Mouse (Mus musculus): ENCODE data around the gene Atp11a.

Atp11a gene

DNA sequence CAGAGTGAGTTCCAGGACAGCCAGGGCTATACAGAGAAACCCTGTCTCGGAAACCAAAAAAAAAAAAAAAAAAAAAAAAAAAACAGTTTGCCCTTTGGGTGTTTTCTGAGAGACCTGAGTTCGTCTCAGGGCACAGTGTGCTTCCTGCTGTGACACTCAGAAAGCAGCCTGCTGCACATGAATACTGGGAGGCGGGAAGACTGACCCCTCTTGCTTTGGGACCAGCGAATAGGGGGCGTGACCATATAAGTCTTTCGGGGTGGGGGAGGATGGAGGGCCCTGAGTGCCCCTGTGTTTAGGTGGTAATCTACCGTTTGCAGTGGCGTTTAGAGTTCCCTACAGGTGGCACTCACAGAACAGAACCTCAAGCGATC is 116.2 kb downstream of the Atp11a start:
- DNase-seq (ENCODE audit: low read depth) = no peak

DNA sequence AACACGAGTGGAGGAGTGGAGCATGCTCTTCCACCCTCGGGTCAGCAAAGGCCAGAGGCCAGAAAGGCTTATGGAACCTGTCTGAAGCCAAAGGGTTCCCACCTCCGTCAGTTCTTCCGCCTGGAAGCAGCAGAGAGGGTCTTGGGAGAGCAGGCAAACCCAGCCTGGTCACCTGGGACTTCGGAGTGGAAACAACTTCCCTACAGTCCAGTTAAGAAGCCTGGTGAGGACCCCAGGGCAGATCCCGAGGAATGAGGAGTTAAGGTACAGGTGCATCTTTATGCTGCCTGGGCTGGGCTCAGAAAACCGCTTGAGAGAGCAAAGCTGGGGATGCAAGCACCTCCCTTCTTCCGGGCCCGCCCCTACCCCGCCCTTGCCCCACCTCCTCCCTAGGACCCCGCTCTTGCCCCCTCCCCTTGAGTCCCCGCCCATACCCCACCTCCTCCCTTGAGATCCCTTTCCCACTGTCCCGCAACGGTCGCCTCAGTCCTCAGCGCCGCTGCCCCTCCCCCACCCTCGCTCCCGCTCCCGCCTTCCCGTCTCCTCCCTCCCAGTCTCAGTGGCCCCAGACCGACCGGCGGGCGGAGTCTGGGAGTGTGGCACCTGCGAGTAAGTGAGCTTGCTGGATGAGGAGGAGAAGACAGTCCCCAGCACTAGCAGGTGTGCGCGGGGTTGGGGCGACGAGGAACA is 116.7 kb downstream of the Atp11a start, which contains the start of gene Mcf2l:
Gene Mcf2l (plus strand): TSS at position 450 of the 690 bp plus-strand sequence.
- DNase-seq (ENCODE audit: low read depth) = peak; percentile 28

DNA sequence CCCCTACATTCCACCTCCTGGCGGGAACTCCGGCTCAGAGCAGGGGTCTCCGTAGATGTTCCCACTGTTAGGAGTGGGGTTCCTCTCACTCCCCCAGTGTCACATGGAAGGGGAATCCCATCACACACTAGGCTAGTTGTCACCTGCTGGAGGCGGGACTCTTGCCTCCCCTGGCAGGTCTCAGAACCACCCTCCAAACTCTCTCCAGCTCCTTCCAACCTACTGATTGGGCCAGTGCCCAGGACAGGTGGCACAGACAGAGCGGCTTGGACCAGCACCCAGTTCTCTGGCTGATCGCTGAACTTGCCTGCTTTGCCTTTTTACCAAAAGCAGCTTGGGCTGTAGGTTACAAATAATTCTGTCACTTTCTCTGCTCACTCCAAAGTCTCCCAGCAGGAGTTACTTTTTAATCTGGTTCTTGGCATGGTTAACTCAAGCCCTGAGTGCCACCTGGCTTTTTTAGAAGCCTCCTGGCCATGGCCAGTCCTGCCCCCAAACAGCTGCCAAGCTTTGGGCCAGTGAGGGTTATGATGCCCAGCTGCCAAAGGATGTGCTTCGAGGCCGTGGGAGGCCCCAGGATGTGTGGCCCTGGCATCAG is 117.5 kb downstream of the Atp11a start:
- DNase-seq (ENCODE audit: low read depth) = no peak

DNA sequence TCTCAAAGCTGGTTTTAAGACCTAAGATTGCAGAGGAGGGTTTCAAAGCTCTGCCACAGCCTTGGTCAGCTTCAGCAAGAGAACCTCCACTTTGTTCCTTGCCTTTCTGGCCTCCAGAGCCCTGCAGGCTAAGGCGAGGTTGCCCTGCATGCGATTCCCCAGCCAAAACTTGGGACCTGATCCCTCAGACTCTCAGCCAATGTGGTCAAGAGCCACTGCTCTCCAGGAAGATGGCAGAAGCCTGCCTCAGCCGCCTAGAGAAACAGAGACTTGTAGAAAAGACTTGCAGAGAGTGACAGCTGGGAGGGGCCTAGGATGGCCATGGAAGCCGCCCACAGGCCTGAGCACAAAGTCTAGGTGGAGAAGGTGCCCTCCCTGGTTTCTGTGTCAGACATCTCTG is 118.2 kb downstream of the Atp11a start:
- no peak for DNase-seq (ENCODE audit: low read depth)

DNA sequence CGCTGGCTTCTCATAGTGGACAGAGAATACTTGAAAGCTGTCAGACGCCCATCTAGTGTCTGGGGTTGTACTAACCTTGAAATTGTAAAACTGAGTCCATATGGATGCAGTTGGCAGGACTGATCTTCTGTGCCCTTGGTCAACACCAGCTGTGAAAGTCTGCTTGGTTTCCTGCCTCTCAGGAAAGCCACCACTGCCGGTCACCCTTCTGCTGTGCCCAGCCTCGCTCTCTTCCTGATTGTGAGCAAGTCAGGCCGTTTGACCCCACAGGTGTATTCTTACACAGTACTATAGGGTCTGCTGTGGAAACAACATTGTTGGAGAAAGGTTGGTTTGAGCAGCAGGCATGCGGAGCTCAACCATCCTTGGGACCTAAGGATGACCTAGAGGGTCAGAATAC is 120.3 kb downstream of the Atp11a start:
- DNase-seq (ENCODE audit: low read depth) = no peak

DNA sequence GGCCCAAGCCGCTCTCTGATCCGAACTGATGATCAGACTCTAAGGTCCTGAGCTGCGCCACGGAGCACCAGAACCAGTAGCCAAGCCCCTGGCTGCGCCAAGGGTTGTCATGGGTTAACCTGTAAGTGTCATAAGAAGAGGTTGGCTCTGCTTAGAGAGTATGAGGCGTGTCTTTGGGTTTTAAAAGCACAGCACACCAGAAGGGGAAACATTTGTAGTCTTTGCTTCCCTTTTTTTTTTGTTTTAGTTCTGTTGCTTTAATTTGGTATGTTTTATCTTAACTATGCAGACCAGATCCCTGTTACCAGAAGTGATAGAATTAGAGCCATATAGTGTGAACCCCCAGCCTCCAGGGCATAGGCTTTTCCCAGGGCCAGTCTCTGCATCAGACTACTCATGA is 123.3 kb downstream of the Atp11a start:
- no peak for DNase-seq (ENCODE audit: low read depth)

DNA sequence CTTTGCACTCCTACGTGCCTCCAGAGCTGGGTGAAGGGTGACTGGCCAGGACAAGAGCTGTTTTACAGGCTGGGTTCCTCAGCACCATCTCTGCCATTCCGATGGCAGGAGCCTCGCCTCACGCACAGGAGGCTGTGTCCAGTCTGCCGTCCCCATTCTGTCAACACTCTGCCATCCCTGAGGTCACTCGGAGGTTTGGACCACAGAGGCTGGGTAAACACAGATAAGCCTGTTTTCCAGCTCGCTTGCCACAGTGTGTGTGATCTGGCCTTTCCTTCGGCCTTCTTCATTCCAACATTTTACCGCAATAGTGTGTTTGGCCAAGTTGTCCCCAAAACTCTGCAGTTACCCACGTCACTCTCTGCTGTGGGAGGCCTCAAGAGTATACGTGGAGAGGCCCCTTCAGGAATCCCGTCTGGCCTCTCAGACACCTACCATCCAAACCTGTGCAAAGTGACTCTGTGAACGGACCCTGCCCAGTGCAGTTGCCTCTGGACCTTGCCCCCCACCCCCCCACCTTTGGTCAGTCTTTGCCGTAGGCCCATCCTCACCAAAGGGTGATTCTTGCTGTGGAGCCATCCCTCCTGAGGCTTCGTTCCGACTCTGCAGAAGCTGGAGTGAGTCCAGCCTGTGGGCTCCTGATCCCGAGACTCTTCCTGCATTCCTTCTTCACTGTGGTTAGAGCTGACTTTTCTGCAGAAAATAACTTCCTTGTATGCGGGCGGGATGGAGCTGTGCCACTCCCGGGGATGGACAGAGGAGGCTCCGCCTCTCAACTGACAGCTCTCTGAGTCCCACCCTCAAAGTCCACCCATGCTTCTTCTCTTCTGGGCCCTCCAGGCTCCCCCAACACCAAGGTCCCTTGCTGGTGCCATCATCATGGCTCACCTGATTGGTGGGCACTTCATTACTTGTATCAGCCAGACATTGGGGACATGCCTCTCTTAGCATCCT is 126.5 kb downstream of the Atp11a start:
- no peak for DNase-seq (ENCODE audit: low read depth)

DNA sequence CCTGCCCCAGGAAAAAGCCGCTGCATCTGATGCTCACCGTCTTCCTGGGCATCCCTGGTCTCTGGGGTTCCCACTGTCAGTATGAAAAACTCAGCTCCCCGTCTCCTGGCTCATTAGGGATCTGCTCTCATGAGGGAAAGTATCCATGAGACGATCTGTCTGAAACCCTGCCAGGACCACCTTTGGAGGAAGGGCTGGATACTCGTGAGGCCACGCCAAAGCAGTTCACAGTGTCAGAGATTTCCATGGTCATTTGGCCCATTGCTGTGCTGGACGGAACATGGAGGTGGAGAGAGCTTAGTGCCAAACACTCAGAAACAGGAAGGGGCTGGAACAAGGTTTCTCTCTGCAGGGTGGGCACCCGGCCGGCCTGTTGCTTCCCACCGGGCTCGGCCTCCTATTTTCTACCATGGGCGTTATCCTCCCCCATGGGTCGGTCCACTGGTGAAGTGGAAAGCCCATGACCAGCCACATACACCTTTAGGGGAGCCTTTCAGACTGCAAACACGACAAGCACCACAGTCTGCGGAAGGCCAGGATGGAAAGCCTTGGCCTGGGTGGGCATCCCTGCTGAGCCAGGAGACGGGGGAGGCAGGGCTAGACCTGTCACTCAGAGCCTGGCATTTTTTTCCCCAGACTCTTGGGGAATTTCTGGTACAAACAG is 131.1 kb downstream of the Atp11a start:
- DNase-seq (ENCODE audit: low read depth) = no peak

DNA sequence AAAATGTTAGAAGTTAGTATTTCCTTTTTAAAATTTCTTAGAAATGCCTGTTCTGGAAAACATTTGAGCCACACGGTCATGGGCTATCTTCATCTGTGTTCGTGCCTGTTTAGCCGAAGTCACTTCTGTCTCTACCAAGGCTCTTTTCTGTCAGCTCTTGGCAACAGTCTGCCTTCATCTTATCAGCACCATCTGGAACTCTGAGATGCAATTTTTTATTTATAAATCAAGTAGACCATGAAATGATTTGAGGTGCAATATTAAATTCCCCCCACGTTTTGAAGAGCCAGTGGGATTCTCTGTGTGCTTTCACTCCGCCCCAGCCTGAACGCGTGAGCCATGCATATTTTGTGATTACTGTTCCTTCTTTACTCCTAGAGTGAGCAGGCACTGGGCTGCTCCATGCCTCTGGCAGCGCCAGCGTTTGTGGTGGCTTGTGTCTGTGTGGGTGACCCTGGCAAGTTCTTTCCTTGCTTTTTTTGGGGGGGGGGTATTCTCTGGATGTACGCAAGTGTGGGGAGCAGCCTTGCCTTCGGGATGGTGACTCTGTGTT is 132.3 kb downstream of the Atp11a start:
- no peak for DNase-seq (ENCODE audit: low read depth)

DNA sequence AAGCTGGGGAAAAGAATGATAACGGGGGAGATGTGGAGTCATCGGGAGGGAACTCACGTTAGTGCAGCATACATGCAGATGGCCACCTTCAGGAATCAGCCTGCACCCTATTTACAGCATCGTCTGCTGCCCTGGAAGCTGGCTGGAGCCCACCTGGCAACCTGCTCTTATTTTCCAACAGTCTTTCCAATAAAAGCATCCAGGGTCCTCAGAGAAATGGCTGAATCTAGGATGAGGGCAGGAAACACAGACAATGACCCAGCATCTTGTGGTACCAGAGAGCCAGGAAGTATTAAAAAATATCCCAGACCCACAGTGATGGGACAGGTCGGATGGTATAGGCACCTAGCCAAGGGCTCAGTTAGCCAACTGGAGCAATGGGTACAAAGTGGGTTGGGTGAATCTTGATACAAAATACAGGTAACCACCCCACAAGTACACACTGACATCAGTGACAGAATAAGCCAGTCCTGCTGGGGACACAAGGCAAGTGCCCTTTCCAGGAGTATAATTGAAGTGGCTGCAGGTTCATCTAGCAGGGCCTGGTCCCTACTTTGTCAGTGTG is 136.2 kb downstream of the Atp11a start:
- DNase-seq (ENCODE audit: low read depth) = no peak

DNA sequence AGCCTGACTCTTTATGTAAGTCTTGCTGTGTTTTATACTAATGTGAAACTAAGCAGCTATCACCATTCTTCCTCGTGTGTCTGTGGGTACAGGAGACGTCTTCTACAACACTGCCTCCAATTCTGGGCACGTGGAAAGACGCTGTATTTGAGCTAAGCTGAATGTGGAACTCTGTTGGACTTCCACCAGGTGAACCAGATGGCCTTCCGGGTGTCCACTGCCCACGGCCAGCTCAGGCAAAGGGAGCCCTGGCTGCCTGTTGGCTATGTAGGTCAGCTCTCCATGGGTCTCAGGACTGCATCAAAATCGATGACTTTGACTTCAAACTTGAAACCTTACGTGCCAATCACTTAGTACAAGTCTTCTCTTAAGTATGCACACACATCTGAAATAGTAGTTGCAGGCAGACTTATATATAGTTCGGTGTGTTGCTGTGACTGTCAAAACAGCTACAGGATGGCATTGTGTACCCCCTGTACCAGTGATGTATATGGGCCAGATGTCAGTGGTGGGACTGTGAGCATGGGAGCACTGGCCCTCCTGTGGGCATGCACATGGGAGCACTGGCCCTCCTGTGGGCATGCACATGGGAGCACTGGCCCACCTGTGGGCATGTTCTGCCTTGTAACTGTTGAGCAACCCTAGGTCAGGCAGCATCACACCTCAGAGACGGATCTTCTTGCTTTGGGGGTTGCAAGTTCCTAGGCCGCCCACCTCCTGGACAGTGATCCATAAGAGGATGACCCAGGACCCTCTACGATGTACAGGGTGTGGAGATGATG is 137.2 kb downstream of the Atp11a start:
- DNase-seq (ENCODE audit: low read depth) = no peak

DNA sequence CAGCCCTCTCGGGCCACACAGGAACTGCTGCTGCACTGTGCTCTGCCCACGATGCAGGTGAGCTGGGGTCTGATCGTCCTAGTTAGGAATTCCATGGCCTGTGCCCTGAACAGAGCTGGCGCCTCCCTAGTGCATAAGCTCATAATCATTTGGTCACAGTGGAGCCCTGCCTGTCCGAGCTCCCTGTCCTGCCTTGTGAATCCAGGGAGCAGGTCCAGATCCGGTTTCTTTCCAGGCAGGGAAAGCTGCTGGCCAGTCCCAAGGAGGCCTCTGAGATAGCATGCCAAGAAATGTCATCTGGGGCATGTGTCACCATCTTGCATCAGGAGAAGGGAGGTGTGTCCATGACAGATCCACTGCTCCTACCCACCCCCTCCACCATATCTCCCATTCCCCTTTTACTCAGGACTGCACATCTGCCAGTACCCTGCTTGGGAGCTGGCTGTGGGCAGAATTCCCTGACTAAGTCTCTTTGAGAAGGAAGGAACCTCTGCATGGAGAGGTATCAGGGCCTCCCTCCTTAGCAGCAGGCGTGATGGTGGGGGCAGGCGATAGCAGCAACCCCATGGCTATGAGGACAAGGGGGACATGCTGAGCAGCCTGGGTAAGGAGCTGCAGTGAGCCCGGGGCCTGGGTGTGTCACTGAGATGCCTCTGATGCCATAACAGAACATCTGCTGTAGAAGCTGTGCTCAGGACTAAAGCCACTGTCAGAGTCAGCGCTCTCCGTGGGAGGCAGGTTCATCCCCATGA is 138.1 kb downstream of the Atp11a start:
- no peak for DNase-seq (ENCODE audit: low read depth)

DNA sequence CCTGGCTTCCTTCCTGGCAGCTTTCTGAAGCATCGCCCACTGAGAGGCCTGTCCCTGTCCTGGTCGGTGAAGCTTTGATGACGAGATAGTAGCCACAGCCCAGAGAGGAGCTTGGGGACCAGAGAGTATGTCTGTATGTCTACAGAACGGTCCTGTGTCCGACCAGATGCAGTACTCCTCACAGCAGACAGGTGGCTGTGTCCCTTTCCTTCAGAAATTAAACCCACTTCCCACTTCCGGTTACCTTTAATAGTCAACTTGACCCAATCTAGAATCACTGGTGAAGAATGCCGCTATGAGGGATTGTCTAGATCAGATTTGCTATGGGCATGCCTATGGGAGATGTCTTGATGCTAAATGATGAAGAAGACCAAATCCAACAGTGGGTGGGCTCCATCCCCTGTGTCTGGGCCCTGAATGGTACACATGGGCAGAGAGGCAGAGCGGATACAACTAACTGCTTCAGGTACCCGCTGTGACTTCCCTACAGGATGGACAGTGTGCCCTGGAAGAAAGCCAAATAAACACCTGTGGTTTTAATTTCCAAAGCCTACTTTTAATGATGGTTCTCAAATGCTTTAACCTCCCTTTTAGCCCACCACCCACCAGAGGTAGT is 138.8 kb downstream of the Atp11a start:
- no peak for DNase-seq (ENCODE audit: low read depth)

DNA sequence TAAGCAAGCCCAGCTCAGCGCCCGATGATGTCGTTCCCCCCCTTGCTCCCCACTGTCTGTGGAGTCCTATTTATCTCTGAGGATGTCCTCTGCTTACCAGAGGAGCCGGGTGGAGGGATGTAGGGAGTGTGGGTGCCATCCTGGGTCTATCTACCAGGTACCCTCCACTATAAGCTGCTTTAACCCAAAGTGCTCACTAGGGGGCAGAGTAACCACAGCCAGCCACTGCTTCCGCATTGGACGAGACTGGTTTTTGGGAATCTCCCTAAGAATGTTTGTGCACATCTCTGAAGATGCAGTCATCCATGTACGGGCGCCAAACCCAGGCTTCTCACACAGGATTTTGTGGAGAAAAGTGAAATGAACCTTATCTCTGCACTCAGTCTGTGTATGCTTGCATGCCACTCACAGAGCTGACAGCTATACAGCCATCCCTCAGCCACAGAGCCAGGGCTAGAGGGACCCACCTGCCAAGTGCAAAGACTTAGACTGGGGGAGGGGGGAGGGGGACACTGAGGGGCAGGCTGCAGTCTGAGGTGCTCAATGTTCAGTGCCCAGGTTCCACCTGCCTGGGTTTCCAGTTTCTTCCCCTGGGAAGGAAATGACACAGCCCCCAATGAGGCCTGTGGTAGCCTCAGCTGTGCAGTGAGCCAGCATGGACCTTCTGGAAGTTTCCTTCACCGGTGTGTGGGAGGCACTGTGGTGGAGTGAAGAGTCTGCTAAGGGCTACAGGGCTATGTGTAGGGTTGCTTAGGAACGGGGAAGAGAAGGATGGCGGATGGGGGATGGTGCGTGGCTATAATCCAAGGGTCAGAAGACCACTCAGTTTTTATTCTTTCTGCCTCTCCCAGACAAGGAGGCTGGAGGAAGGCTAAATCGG is 139.9 kb downstream of the Atp11a start:
- no peak for DNase-seq (ENCODE audit: low read depth)

DNA sequence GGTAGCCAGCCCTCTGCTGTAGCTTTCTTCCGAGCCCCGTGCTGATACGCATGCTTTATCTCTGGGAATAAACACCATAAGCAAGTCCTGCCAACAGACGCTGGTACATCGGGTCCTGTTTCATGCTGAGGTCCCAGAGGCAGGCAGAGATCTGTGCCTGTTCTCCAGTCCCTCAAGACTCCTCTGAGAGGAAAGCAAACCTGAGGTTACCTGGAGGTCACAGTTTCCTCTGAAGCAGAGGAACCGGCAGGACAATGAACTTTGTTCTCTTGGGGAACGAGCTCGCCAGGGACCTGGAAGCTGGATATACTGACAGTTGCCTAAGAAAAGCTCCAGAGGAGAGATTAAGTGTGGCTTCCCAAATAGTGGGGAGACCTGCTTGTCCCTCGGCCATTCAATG is 141.0 kb downstream of the Atp11a start:
- DNase-seq (ENCODE audit: low read depth) = no peak

DNA sequence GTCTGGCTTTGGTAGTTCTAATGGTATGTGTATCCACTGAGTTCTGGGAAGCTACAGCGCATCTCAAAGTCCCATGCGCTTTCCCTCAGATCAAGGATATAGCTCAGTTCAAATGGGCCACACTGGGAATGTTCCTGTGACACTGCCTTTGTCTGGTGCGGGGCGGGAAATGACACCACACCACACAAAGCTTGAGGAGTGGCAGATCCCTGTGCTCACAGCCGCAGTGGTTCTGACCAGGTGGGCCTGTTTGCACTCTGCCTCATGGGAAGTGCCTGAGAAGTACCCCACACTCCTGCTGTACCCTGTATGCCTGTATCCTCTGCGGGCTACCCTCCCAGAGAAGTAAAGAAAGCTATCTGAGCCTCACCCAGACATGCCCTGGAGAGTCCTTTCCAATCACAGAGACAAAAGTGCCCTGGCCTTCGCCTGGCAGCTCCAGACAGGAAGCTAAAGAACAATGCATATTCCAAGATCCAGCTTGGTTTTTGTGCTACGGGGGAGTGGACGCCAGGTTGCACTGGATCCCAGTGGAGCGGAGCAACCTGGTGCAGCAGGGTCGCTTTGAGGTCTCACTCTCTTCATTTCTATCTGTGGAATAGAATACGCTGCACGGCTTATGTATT is 147.1 kb downstream of the Atp11a start:
- DNase-seq (ENCODE audit: low read depth) = no peak

DNA sequence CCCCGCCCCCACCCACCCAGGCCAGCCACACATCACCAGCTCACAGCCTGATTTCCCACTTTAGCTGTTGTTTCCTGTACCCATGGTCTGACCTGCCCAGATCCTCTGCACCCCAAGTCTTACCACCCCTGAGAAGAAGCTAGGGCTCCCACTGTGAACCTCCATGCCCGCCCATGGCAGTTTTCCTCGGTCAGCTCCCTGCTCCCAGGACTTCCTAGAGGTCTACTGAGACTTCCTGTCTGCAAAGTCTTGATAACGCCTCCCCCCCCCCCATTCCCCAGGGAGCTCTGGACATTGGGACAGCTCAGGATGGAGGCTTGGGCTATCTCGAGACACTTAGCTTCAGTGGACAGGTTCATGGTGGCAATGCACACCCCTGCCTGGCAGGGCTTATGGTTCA is 148.3 kb downstream of the Atp11a start:
- DNase-seq (ENCODE audit: low read depth) = no peak

DNA sequence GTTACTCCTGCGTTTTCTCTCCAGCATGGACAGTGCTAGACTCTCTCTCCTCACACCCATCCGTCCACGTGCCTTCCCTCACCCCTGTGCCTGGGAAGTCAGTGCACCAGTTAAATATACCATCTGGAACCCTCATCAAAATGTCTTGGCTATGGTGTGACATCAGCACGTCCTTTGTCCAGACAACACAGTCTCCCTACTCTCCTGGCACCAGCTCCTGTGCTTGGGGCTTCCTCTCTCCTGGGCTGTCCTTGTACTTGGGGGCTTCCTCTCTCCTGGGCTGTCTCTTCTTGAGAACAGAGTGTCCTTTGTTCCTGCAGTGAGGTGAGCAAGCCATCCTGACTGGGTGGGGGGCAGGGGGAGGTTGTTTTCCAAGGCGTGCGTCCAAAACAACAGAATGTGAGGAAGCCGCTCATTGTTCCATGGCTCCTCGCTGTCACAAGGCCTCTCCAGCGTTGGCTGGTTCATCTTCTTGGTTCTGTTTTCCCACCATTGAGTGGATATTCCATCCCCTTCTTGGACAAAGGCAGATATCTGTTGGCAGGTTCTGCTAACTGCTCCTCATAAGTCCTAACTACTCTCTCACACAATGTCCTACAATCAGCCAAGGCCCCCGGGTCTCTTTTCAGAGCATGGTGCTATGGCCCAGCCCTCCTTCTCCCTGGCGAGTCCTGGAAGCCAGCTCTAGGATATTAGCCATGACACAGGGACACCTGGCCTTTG is 148.9 kb downstream of the Atp11a start:
- DNase-seq (ENCODE audit: low read depth) = no peak
